Mouse (Mus musculus) T-helper 17 cell (primary cell): ENCODE results near the gene Plin4.
"Not testable (repeated sequence)": the region's sequence is repeated elsewhere in the genome, so short reads cannot be mapped to it uniquely, and the experiment has no call there.

ENCODE experiments used
- in situ Hi-C, 2 experiments: fragments of 300-600 bp; cut with MboI, MseI; formaldehyde crosslinking; loops; 1 replicate in 1 of 2; 2 replicates in 1 of 2; pipeline ENCODE4 v1.15.1; 2025; ENCODE audit warnings: high pct_unique_total_duplicates in 2 of 2

Plin4 gene

GRCm38 (mm10) chr17:56128246-56128645 is 18.6 kb upstream of the Plin4 start:
- in situ Hi-C loops: no loop called here

- in situ Hi-C loops: no loop called here
Measured at GRCm38 (mm10) chr17:56126175-56126574, 16.6 kb upstream of the Plin4 start.

DNA sequence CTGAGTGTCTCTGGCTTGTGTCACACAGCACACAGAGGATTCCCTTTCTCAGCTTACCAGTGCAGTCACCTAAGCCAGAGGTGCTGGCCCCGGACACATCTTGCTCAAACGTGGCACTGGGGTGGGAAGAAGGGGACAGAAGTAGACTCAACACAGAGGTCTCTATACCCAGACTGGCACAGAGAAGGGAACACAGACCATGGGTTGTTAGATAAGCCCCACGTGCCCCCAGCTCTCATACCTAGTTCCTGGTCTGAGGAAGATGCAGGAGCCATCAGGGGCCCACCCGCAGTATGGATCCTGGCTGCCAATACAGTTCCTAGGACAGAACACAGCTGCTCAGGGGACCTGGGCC is 15.7 kb upstream of the Plin4 start:
- in situ Hi-C loops: no loop called here

DNA sequence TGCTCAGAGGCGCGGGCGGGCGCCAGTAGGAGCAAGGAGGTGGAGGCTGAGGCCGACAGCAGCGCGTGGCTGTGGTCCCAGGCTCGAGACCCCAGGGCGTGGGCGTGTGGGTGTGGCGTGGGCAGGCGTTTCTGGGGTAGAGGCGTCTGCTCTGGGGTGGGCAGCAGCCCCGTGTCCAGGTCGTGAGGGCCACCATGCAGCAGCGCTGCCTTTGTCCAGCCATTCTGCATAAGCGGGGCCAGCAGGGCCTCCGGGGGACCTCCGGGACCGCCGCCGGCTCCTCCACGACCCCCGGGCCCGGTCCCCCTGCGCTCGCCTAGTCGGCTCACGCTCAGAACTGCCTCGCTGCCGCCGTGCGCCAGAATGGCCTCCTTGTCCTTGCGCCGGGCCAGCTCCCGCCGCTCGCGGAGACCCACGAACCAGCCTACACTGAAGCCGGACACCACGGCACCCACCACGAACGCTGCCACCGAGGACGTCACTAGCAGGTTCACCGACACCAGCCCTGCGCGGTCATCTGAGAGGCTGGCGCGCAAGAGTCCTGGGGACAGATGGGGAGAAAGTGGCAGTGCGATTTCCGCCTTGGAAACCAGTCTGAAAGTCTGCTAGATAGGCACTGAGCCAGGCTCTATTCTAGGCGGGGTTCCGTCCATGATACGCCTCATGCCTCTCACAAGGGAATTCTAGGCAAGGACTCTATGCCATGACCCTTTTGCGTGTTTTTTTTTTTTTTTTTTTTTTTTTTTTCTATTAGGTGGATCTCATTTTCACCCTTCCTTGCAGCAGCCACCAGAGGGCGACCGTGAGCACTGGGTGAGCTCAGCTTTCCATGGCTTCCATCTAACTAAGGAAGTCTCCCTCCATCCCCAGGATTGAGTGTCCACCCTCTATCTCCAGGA is 15.0 kb upstream of the Plin4 start:
- in situ Hi-C loops: no loop called here

GRCm38 (mm10) chr17:56123681-56124340 is 14.2 kb upstream of the Plin4 start:
- in situ Hi-C loops: no loop called here

- in situ Hi-C loops: no loop called here
Measured at GRCm38 (mm10) chr17:56123161-56123560, 13.6 kb upstream of the Plin4 start.

GRCm38 (mm10) chr17:56121826-56122225 is 12.2 kb upstream of the Plin4 start, which contains the start of gene Lrg1:
Lrg1 (minus strand) TSS chr17:56122001.
- in situ Hi-C loops: no loop called here

DNA sequence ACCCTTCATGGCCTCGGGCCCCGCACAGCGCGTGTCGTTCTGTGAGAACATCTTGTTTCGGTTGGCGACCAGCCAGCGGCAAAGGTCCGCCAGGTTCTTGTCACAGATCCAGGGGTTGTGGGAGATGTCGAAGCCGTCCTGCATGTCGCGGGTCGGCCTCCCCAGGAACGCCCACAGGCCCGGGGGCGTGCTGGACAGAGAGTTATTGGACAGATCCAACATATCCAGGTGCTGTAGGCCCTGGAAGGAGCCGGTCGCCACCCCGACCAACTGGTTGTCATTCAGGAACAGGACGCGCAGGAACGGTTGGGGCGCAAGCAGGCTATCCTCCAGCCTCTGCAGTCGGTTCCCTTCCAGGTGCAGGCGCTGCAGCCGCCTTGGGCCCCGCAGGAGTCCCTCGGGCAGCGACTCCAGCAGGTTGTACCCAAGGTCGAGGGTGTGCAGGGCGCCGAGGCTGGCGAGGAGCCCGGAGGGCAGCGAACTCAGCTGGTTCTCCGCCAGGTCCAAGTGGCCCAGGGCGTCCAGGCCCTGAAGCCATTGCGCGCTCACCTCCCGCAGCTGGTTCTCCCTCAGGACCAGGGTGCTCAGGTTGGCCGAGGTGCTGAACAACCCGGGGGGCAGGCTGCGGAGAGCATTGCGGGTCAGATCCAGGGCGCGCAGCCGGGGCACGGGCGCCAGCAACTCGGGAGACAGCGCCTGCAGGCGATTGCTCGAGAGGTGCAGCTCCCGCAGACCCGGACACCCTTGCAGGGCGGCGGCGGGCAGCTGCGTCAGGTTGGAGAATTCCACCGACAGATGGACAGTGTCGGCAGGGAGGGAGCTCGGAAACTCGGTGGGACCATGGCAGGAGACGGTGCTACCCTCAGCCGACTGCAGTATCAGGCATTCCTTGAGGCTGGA is 10.6 kb upstream of the Plin4 start:
- in situ Hi-C loops: loop anchor here in 1 of 2 experiments (5.0 kb wide), 1 partner anchor 42 kb away; the partner anchor contains the start of gene Tnfaip8l1

DNA sequence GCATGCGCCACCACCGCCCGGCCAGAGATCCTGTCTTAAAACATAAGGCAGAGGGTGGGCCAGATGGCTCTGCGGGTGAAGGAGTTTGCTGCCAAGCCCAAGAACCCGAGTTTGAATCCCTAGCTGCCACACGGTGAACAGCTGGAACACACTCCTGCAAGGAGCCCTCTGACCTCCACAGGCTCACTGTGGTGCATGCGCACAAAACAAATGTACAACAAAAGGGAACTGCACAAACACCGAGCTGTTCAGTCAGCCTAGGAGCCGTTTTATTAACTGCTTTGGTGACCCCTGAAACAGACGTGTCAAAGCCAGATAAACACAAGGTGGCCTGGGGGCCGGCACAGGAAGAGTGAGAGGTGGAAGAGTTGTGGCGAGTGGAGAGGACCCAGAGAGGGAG is 9.8 kb upstream of the Plin4 start:
- in situ Hi-C loops: loop anchor here in 1 of 2 experiments (5.0 kb wide), 1 partner anchor 43 kb away; the partner anchor contains the start of gene Tnfaip8l1

- in situ Hi-C loops: loop anchor here in 1 of 2 experiments (5.0 kb wide), 1 partner anchor 45 kb away; the partner anchor contains the start of gene Tnfaip8l1
Measured at GRCm38 (mm10) chr17:56117251-56117710, 7.7 kb upstream of the Plin4 start, which contains the start of gene Plin5. Plin5 (minus strand) TSS chr17:56117596.

DNA sequence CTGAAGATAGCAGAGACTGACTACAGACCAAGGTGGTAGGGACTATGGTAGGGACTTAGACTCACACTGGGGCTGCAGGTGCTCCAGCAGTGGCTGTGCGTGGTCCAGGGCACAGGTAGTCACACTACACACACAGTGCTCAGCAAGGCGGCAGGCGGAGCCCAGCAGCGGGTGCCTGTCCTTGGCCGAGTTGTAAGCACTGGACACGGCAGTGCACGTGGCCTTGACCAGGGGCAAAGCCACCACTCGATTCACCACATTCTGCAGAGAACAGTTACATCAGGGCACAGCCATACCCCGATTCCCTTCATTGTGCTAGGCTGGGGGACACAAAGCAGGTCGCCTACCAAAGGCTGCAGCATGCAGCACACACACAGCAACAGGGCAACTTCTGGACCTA is 6.6 kb upstream of the Plin4 start:
- in situ Hi-C loops: loop anchor here in 1 of 2 experiments (5.0 kb wide), 1 partner anchor 46 kb away; the partner anchor contains the start of gene Tnfaip8l1

DNA sequence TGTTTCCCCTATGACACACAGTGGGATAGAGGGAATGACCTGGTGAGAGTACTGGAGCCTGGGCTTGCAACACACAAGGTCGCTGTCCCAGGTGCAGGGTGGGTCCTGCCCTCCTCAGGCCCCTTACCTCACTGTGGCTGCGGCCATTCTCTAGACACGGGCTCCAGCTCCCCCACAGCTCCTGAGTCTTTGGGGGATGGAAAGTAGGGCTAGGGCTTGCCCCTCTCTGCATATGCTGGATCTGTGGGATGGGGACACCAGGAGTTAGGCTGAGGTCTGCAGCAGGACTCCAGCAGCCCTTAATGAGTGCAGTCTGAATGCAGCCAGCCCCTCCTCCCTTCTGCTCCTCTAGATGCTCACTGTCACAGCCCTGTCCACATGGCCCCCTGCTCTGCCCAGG is 3.1 kb upstream of the Plin4 start:
- in situ Hi-C loops: no loop called here

DNA sequence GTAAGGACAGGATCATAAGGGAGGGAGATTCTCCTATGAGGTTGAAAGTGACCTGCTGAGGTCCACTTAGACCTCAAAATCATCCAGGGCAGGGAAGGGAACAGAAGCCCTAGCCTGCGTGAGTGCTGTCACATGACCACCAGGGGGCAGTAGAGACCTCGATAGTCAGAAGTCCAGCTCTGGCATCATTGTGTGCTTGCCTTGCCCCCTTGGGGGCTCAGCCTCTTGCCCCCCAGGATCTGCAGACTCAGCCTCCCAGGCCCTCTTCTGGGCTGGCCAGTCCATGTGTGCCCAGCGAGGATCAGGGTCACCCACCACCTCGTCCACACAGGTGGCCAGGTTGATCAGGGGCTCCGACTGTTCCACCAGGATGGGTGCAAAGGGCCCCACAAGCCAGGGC is 2.3 kb upstream of the Plin4 start:
- in situ Hi-C loops: no loop called here

GRCm38 (mm10) chr17:56111021-56111420 is 1.4 kb upstream of the Plin4 start:
- in situ Hi-C loops: no loop called here

DNA sequence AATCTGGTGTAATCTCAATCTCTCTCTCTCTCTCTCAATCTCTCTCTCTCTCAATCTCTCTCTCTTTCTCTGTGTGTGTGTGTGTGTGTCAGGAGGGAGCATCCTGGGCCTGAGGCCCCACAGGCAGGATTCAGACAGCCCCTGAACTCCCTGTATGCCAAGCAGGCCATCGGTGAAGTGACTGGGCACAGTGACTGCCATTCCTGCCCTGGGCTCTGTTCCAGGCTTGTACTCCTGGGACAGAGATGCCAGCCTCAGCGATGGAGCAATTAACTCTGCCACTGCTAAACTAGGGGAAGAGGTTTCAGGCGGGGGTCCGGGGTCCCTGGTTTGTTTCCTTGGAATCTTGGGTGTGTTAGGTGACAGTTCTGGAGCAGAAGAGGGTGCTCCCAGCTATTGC is 968 bp upstream of the Plin4 start:
- in situ Hi-C loops: no loop called here

DNA sequence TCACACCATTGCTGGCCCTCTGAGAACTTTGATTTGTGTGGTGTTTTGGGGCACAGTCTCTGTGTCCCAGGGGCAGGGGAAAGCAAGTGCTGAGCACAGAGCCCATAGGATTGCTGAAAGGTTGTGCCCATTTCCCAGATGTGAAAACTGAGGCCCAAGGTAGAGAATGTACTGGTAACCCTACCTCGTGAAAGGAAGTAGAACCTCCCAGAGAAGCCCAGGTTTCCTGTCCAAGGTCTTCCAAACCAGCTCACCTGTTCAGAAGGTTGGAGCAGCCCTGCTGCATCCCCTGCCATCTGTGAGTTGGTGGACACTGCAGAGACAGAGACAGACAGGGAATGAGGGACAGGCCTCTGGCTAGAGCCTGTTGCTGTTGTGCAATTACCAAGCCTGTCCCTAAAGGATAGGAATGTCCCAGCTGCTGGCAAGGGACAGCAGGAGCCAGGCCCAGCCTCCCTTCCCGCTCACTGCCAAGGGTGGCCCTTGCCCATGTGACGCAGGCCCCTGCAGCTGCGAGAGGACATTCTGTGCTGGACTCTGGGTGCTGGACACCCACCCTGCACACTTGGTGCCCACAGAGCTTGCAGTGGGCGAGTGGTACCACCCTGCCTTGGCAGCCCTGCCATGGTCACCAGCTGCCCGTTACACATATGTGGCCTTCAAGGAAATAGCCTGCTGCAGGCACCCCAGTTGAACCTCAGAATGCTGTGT is 1.1 kb downstream of the Plin4 start:
- in situ Hi-C loops: no loop called here

DNA sequence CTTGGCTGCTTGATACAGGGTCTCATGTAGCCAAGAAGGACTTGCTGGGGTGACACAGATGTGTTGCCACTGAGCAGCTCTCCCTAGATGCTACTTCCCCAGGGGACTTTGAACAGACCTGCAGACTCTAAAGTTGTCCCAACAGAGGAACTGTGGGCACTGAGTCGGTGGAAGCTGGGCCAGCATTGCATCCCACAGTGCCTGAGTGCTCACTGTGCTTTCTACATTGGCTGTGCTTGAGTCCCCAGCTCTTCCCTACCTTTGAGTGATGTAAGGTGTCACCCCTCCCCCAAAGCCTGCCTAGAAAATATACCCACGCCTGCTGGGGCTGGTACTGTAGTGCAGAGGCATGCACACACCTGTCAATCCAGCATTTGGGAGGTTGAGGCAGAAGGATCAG is 1.9 kb downstream of the Plin4 start:
- in situ Hi-C loops: no loop called here

GRCm38 (mm10) chr17:56106981-56107380 is 2.6 kb downstream of the Plin4 start:
- in situ Hi-C loops: no loop called here

DNA sequence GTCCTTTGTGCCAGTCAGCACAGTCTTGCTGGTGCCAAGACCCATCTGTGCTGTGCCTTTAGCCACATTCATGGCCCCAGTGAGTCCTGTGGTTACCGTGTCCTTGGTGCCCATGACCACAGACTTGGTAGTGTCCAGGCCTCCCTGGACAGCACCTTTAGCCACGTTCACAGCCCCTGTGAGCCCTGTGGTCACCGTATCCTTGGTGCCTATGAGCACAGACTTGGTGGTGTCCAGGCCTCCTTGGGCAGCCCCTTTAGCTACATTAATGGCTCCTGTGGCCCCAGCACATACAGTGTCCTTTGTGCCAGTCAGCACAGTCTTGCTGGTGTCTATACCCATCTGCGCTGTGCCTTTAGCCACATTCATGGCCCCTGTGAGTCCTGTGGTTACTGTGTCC is 3.2 kb downstream of the Plin4 start:
- in situ Hi-C loops: not testable (repeated sequence)

GRCm38 (mm10) chr17:56104821-56105220 is 4.8 kb downstream of the Plin4 start:
- in situ Hi-C loops: not testable (repeated sequence)
